Mouse (Mus musculus): ENCODE data around the gene Pde11a.
"Not testable (repeated sequence)": the region's sequence is repeated elsewhere in the genome, so short reads cannot be mapped to it uniquely, and the experiment has no call there.

The Pde11a gene

DNA sequence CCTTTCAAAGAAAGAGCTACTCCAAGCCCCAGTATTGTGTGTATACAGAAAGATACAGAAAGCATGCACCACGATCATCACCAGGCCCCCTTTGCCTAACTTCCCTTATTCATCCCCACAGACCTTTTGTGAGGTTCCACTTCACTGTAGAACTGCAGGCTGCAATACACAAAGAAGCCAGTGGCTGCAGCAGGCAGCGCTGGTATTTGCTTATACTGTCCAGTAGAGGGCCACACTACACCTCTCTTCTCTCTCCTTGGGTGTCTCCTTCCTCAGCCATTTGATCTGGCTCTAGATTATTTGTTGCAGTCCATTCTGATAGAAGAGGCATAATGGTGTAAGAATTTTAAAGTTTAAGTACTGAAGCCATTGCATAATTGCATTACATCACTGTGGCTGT, 353.4 kb downstream of the Pde11a start:
- peak; percentile 39 for DNase-seq

DNA sequence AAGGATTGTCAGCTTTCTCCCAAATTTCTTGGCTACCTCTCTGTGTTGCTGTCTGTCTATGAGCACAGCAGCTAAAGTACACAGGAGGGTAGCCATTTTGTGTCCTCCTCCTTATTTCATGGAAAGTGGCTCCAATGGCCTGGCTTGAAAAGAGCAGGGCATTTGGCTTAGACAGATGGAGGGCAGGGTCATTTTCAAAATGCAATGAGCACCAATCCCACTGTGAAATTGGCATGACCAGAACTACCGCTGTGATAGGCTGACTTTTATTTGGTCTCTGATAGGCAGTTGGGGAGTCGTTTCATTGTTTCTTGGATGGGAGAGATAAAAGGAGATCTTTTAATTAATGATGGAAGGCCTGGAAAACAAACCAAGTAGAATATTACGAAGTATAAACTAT, 354.7 kb downstream of the Pde11a start:
- no peak for DNase-seq

DNA sequence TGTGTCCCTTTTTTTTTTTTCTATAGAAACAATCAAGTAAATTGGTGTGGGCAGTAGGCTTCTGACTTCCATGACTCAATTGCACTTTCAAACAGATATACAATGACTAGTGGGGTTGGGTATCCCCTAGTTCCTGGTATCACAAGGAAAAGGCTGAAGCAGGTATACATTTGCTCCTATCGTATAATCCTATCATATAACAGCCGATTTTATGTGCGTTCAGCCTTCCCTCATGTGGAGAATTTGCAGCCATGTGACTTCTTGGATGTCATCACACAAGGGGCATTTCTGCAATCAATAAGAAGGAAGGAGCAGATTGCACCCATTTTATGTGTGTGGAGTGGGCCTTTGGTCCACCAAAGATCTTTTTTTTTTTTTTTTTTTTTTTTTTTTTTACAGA, 355.5 kb downstream of the Pde11a start:
- DNase-seq: no peak

DNA sequence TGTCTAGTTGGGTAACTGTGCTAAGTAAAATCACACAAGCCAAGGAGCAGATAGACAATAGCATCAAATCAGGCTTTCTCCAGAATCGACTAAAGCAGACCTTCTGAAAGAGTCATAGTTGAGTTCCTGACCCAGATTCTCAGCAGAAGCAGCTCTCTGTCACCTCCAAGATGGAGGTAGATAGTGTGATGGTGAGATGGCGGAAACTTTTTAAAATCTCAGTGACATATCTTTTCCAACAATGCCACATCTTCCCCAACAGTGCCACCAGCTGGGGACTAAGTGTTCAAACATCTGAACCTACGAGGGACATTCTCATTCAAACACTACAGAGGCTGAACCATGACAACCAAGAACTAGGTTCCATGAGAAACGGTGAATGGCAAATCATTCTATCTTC, 355.9 kb downstream of the Pde11a start:
- no peak for DNase-seq

DNA sequence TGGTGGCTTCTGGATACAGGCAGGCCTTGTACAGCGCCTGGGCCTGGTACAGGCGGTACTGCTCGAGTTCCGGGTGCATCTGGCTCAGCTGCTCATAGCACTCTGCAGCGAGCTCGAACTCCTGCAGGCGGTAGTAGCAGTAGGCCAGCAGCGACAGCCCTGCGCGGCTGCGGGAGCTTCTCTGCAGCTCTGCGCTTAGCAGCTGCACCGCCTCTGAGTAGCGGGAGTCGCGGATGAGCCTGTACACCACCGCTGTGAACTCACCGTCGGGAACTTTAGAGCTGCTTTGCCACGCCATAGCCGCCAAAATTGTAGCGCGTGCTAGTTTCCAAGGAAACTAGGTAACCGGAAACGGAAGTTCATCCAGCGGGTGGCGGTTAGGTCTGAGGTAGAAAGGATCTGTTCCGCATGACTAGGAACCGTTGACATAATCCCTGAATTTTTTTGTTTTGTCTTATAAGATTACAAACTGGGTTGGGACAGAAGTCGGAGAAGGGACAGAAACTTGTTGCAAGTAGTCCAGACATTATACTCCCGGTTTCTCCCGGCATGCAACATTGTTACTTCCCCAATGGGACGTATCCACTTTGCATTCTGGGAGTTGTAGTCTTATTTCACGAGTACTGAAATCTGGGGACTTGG, 357.0 kb downstream of the Pde11a start, which contains the start of gene Ttc30a1:
Gene Ttc30a1 (minus strand): TSS at position 528 of the 642 bp plus-strand sequence.
- peak; percentile 68 for DNase-seq

DNA sequence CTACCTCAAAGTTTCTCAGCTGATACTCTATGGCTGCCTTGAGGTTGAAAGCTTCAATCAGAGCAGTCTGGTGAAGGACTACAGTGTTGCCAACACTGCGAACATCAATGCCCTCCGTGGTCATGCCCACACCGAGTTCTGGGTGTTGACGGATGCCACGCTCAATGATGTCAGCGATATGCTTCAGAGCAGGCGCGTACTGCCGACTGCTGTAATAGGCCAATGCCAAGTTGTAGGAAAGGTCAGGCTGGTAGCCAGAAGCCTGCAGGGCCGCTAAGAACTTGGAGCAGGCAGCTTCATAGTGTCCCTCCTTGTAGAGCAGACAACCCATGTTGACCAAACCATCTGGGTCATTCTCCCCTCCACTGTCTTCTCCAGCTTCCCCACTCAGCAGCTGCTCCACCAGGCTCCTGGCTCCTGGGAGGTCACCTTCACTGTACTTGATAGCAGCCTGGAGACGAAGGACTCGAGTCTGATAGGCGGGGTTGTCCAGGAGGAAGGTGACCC, 357.6 kb downstream of the Pde11a start:
- DNase-seq: not testable (repeated sequence)

DNA sequence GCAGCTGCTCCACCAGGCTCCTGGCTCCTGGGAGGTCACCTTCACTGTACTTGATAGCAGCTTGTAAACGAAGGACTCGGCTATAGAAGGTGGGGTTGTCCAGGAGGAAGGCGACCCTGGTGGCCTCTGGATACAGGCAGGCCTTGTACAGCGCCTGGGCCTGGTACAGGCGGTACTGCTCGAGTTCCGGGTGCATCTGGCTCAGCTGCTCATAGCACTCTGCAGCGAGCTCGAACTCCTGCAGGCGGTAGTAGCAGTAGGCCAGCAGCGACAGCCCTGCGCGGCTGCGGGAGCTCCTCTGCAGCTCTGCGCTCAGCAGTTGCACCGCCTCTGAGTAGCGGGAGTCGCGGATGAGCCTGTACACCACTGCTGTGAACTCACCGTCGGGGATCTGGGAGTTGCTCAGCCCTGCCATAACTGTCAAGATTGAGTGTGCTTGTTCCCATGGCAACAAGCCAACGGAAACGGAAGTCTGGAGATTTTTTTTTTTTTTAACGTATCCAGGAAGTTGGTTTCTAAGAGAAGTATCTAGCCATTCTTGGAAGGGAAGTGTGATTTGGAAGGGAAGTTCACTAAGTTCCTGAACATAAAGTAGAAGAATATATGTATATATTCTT, 360.7 kb downstream of the Pde11a start, which contains the start of gene Ttc30a2:
Gene Ttc30a2 (minus strand): TSS at position 419 of the 617 bp plus-strand sequence.
- DNase-seq: not testable (repeated sequence)

DNA sequence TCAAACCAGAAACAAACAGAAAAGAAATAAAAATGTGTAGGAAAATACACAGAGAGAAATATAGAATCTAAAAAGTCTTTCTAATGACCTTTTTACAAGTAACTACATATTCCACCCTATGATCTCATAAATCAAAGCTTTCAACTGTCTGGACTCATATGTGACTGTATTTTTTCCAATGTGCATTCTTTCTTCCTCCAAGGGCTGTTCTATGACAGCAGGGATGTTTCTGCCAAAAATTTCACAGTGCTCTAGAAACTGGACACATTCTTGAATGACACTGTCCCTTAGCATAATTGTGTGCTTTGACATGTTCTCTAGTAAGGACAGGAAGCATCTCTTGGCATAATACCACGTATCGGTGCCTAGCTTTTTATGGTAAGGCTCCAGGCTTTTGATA, 362.5 kb downstream of the Pde11a start:
- not testable (repeated sequence) for DNase-seq

DNA sequence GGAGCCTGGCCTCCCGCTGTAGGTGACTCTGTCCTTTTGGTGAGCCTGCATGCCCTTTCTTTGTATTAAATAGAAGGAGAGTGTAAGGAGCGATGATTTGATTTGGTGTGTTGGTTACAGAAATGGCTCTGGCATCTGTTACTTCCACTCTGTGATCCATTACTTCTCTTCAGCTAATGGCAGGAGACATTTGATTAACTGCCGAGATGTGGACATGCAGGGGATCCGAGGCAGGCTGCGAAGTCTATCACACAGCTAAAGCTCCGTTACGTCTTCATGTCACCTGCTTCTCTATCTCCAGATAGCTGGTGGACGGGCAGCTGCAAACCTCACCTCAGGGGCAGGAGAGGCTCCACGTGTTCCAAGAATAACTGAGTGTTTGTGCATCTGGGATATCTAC, 364.4 kb downstream of the Pde11a start:
- no peak for DNase-seq

DNA sequence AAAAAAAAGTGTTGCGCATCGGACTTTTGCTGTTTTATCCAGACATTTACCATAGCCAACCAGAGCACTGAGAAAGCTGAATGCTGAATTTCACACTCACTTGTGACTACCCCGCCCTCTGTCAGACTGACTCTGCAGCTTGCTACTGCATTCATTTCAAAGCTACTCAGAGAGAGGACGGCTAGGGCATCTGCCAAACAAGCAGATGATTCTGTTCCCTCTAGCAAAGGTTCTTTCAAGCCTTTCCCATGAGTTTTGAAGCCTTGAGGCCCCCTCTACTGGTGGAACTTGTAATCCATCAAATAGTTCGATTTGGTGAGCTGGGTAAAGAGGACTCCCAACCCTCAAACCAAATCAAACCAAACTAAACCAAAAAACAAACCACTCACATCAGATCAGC, 373.6 kb downstream of the Pde11a start:
- peak; percentile 43 for DNase-seq

DNA sequence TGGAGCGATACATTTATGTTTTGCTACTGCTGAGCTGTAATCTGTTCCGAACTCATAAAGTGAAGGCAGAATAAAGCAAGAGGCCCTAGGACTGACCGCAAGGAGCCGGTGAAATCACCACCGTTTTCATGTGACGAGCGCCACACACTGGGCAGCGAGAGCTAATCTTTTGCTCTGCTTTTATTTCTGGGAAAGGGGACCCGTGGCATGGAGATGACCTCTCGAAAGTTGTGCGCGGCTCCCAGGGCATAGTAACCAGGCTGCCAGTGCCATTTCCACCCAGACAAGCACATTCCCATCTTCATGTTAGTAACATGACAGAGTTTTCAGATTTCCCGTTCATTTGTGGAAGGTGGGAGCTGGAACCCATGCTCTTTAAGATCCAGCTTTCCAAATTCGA, 374.1 kb downstream of the Pde11a start:
- peak; percentile 58 for DNase-seq

DNA sequence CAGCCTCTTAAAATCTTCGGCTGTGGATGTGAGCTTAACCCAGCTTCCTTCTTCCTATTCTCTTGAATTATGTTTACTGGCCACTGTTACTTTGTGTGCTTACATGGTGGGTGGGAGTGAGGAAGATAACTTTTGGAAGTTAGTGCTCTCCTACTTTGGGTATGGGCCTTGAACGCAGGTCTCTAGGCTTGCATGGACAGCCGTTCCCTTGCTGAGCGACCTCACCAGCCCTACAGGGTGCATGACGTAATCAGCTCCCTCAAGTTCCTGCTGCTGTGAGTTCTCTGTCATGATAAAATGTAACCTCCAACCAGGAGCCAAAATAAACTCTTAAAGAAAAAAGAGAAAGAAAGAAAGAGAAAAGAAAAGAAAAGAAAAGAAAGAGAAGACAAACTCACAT, 374.5 kb downstream of the Pde11a start:
- no peak for DNase-seq

DNA sequence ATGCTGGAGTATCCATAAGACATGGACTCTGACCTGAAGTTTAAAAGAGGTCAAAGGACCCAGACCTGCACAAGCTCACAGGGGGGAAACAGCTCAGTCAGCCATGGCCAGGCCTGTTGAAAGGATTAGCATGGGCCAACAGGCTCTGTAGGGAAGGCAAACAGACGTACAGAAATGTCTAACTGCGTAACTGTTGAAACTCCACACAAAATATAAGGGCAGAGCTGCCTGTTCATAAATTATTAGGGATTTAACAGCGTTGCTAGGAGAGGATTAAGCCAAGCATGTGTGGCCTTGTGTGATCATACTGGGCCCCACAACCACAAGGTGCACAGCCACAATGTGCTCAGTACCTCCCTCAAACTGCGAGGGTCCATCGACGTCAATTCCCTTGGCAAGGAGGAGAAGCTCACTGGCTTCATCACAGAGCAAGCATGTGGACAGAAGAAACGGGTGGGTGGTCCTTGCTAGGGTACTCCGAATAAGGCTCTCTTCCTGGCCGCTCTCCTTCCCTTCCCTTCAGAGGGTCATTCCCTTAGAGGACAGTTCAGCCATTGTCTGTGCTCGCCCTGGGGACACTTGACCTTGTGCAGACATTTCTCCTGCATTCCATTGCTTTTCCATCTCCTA, 375.2 kb downstream of the Pde11a start:
- no peak for DNase-seq

DNA sequence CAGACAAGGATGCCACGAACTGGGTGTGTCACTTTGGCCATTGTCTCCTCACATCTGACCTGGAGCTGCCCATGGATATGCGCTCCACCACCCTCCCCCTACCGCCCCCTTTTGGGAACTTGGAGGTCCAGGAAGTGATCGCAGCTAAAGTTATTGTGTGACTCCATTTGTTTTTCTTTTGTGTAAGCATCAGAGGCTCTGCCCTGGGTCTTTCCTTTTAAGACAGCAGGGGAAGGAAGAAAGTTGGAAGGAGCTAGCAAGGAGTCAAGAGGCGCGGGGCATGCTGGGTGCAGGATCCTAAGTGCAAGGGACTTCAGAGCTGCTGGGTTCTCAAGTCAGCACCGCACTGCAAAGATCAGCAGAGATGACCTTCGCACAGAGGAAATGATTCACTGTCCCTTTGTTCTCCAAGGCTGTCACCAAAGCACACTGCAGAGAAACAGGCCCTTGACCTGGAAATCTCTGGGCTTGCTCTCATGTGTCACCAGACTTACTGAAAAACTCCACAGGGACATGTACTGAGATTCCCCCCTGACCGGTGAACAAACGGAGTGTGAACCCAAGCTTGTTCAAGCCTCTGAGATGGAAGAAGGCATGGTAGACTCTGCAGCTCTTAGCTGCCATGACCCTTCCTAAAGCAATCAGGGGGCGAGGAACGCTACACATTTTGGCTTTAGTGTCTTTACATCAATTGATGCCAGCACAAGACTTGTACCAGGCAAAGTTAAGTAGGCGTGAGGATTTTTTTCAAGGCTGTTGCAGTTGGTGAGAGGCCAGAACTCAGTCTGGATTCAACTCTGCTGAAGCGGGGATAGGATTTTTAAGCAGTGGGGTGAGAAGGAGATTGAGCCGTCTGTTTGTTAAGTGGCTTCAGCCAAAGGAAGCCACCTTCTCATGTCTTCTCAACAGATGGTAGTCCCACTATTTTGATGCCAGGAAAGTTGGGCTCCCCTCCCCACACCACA, 377.9 kb downstream of the Pde11a start:
- no peak for DNase-seq

DNA sequence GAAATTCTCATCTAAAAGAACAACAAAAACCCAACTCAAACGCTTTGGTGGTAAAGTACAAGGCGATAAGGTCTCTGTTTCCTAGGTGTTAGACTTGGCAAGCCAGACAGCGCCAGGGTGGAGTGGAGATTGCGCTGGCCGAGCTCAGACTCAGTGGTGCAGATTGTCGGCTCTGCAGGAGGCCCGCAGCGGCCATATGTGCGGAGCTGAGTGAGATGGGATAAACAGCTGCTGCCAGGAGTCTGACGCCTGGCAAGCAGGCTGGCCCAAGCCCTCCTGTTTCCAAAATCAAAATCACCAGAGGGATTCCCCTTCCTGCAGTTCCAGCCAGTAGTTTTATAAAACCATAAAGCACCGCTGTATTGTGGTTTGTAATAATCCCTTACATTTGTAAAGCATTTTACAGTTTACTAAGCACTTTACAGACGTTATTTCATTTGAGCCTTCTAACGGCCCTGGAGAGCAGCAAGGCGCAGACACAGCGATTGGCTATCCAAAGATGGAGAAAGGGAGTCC, 378.7 kb downstream of the Pde11a start:
- DNase-seq: no peak

DNA sequence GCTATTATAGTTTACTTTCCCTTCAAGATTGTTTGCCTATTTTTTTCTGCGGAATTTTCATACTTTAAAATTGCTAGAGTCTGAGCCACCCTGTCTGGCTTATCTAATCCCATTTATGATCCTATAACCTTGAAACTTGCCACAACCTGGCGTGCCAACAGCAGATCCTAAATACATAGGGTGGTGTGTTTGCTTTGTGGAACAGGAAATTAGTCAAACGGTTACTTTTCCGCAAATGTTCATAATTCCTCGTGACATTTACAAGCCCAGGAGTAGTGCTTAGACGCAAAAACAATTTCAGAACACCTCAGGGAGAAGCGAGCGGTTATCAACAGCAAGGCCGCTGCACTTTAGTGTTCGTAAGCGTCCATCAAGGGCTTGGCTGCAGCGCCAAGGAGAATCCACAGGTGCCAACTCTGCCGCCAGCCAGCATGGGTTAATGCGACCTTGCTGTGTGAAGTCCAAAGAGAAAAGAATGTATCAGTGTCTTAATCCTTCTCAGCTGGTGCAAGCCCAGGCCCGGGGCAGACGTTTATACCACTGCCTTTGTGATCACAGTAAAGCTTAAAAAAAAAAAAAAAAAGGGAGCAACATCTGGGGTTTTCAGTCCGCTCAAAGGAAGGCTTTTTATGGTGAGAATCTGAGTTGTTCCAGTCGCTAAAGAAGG, 379.3 kb downstream of the Pde11a start:
- no peak for DNase-seq

DNA sequence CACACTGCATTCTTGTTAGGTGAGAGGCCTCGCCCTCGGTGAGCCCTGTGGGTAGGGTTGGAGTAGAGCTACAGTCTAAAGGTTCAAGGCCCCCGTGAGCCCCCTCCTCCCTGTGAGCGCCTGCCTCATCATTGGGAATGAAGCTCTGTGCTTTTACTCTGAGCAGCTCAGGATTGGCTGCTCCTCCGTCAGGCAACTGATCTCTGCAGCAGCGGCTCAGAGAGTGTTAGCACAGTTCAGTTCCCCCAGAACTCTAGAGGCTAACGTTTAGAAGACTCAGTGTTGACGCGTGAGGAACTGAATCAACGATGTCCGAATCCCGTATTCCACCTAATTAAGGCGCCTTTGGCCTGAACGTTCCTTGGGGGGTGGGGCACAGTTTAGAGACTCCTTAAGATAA, 382.9 kb downstream of the Pde11a start:
- DNase-seq: no peak

DNA sequence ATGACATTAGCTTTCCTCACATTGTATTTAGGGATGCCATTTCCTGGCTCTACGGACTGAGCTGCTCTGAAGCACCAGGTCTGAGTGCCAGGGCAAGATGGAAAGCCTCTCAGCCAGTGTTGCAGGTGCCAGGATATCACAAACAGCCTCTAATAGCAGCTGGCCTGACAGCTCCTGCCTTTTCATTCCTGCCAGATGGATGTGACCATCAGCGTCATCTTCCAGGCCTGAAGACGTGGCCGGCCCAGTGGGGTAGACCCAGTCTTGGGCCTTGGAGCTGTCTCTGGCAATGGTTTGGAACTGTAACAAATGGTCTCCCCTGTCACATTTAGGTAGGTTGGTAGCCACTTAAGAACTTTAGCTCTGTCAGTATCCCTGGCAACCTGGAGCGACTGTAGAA, 385.3 kb downstream of the Pde11a start:
- no peak for DNase-seq

DNA sequence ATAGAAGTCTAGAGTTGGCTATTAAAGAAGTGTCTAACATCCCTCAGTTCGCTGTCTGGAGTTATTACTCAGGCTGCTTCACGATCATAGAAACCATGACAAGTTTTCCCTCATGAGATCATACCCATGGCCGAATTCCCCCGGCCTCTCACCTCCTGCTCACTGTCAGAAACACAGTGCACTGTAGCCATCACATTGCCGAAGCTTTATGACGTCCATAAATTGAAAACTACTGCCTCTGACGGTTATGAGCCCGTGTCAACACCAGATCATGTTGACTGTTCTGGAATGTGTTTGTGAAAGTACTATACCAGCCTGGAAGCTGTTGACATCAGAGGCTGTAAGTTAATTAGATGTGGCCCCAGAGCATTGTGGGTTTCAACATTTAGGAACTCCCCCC, 387.9 kb downstream of the Pde11a start:
- DNase-seq: no peak
